Comparison of ENCODE assay signal across 8 mouse cellular contexts in the genomic region with DNA sequence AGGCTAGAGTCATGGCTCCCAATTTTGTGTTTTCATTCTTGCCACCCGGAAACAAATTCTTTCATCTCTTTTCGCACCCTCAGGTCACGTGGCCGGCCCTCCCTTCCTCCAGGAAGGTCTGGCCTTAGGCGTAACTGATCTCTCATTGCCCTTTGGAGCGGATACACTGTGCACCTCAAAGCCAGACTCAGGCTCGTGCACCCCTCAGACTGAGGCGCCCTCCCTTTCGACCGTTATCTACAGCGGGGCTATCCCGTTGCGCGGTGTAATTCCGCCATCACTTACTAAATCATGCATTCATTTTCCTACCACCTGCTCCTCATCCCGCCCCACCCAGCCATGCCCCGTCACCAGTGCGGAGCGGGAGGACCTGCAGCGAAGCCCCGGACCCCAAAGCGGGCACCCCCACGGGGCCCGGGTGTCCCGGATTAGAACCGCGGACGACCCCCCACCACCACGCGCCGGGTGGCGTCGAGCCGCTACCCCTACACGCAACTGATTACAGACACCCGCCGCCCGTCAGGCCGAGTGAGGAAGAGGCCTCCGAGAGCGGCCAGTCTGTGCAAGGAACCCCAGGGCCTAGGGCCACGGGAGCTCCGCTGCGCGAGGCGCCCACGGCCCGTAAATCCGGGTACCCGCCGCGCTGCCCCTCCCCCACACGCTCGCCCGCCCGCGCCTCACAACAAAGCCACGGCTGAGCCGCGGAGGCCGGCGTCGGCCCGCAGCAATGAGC. TPM values are rescaled to one million over a fixed set of nuclear protein-coding genes. Genes with fewer than 3 reads are reported as not detected.
DNase-seq lines count a peak whose midpoint lies in the region; ATAC-seq and TF ChIP-seq lines count a peak whose summit lies in the region.

No protein-coding gene starts in this region.

- peak overlapping the region; percentile 93 for H3K27ac ChIP-seq in embryonic facial prominence, embryonic 13.5 days
- H3K27ac ChIP-seq in heart, embryonic 13.5 days (replicated peaks): peak overlapping the region; percentile 93
- H3K27ac ChIP-seq in kidney, postnatal 0 days: peak overlapping the region; percentile 90
- H3K27ac ChIP-seq in lung, embryonic 15.5 days: peak overlapping the region; percentile 89
- H3K27ac ChIP-seq in neural tube, embryonic 15.5 days (replicated peaks): peak overlapping the region; percentile 92

- under 1% methylated on average over 61 of the region's 64 CpGs for WGBS in embryonic facial prominence, embryonic 13.5 days
- WGBS in heart, embryonic 13.5 days: under 1% methylated on average over 64 of the region's 64 CpGs
- WGBS in kidney, postnatal 0 days: under 1% methylated on average over 63 of the region's 64 CpGs
- WGBS in lung, embryonic 15.5 days: under 1% methylated on average over 64 of the region's 64 CpGs
- WGBS in neural tube, embryonic 15.5 days: under 1% methylated on average over 63 of the region's 64 CpGs

- H3K4me2 ChIP-seq in embryonic facial prominence, embryonic 13.5 days: peak overlapping the region; percentile 83
- H3K4me2 ChIP-seq in heart, embryonic 13.5 days: peak overlapping the region; percentile 90
- peak overlapping the region; percentile 86 for H3K4me2 ChIP-seq in kidney, postnatal 0 days (ENCODE audit: low read length)
- H3K4me2 ChIP-seq in lung, embryonic 15.5 days: peak overlapping the region; percentile 77
- peak overlapping the region; percentile 88 for H3K4me2 ChIP-seq in neural tube, embryonic 15.5 days

- H3K9me3 ChIP-seq in embryonic facial prominence, embryonic 13.5 days: no peaks in the 10 kb centered on the region
- H3K9me3 ChIP-seq in heart, embryonic 13.5 days: no peaks in the 10 kb centered on the region
- H3K9me3 ChIP-seq in kidney, postnatal 0 days (replicated peaks; ENCODE audit: low read length): no peaks in the 10 kb centered on the region
- H3K9me3 ChIP-seq in lung, embryonic 15.5 days: no peaks in the 10 kb centered on the region
- H3K9me3 ChIP-seq in neural tube, embryonic 15.5 days (replicated peaks): no peaks in the 10 kb centered on the region

- peak; percentile 71 for ATAC-seq in embryonic facial prominence, embryonic 13.5 days (ENCODE audit: insufficient number of reproducible peaks, insufficient read depth, low FRiP score, low TSS enrichment, low read depth)
- peak; percentile 68 for ATAC-seq in heart, embryonic 13.5 days (ENCODE audit: extremely low read depth, insufficient number of reproducible peaks, low FRiP score, low TSS enrichment)
- ATAC-seq in kidney, postnatal 0 days (replicated peaks; ENCODE audit: low FRiP score, low read depth): peak; percentile 77
- peak; percentile 70 for ATAC-seq in lung, embryonic 15.5 days (ENCODE audit: borderline replicate concordance, extremely low read depth, low FRiP score, low TSS enrichment)
- peak; percentile 85 for ATAC-seq in neural tube, embryonic 15.5 days (ENCODE audit: low FRiP score)

- no peaks in the 10 kb centered on the region for H3K27me3 ChIP-seq in embryonic facial prominence, embryonic 13.5 days
- H3K27me3 ChIP-seq in heart, embryonic 13.5 days (replicated peaks): no peaks in the 10 kb centered on the region
- no peaks in the 10 kb centered on the region for H3K27me3 ChIP-seq in kidney, postnatal 0 days (ENCODE audit: insufficient read depth, low read length)
- H3K27me3 ChIP-seq in lung, embryonic 15.5 days: no peaks in the 10 kb centered on the region
- H3K27me3 ChIP-seq in neural tube, embryonic 15.5 days (replicated peaks): no peaks in the 10 kb centered on the region

- TF ChIP-seq CTCF in kidney, postnatal 0 days (IDR thresholded peaks at IDR 0.05; ENCODE audit: low read depth): no peak

- peaks cover 11% of the 10 kb centered on the region for H3K36me3 ChIP-seq in embryonic facial prominence, embryonic 13.5 days
- peaks cover 14% of the 10 kb centered on the region for H3K36me3 ChIP-seq in heart, embryonic 13.5 days
- peaks cover 4% of the 10 kb centered on the region; the same call in 1 of the 2 replicates for H3K36me3 ChIP-seq in kidney, postnatal 0 days (ENCODE audit: insufficient read depth, low read length)
- peaks cover 8% of the 10 kb centered on the region for H3K36me3 ChIP-seq in lung, embryonic 15.5 days
- peaks cover 3% of the 10 kb centered on the region; the same call in 1 of the 2 replicates for H3K36me3 ChIP-seq in neural tube, embryonic 15.5 days

- DNase-seq in CD4-positive helper T cell, adult 2 months (ENCODE audit: low read depth, low spot score): peak; percentile 83
- peak; percentile 84 for DNase-seq in ZHBTc4 (ENCODE audit: low read depth, low spot score)
- peak; percentile 71 for DNase-seq in kidney, postnatal 0 days (ENCODE audit: low spot score)
- peak; percentile 72 for DNase-seq in thymus, postnatal 0 days (ENCODE audit: low spot score)

- peaks cover 24% of the 10 kb centered on the region for H3K4me1 ChIP-seq in embryonic facial prominence, embryonic 13.5 days
- H3K4me1 ChIP-seq in heart, embryonic 13.5 days: peaks cover 27% of the 10 kb centered on the region
- peaks cover 7% of the 10 kb centered on the region; the same call in 1 of the 2 replicates for H3K4me1 ChIP-seq in kidney, postnatal 0 days (replicated peaks; ENCODE audit: insufficient read depth, low read length)
- H3K4me1 ChIP-seq in lung, embryonic 15.5 days: peaks cover 27% of the 10 kb centered on the region
- H3K4me1 ChIP-seq in neural tube, embryonic 15.5 days: peaks cover 32% of the 10 kb centered on the region

- H3K4me3 ChIP-seq in embryonic facial prominence, embryonic 13.5 days: peak overlapping the region; percentile 99
- H3K4me3 ChIP-seq in heart, embryonic 13.5 days: peak overlapping the region; percentile 100
- H3K4me3 ChIP-seq in kidney, postnatal 0 days (replicated peaks; ENCODE audit: low read depth, low read length): peak overlapping the region; percentile 96
- H3K4me3 ChIP-seq in lung, embryonic 15.5 days: peak overlapping the region; percentile 78
- H3K4me3 ChIP-seq in neural tube, embryonic 15.5 days (replicated peaks): peak overlapping the region; percentile 100

- peak overlapping the region; percentile 100 for H3K9ac ChIP-seq in embryonic facial prominence, embryonic 13.5 days
- H3K9ac ChIP-seq in heart, embryonic 13.5 days: peak overlapping the region; percentile 99
- H3K9ac ChIP-seq in kidney, postnatal 0 days (ENCODE audit: low read depth, low read length): peak overlapping the region; percentile 97
- peak overlapping the region; percentile 91 for H3K9ac ChIP-seq in lung, embryonic 15.5 days
- peak overlapping the region; percentile 96 for H3K9ac ChIP-seq in neural tube, embryonic 15.5 days (replicated peaks)

RNA-seq across cellular contexts. Expression of a gene that starts 0.5 kb away (rescaled TPM):
- 46.8 and 49.0 TPM in 2 replicates for polyA plus RNA-seq in embryonic facial prominence, embryonic 13.5 days (2015; fragmentation: Nextera tagmentation; extraction: Ambion mirVana)
- 21.5 and 22.0 TPM in 2 replicates for polyA plus RNA-seq in heart, embryonic 13.5 days (2015; fragmentation: Nextera tagmentation; extraction: Ambion mirVana)
- 26.0 and 26.4 TPM in 2 replicates for polyA plus RNA-seq in kidney, postnatal 0 days (2015; fragmentation: Nextera tagmentation; extraction: Ambion mirVana)
- 30.7 and 34.1 TPM in 2 replicates for polyA plus RNA-seq in lung, embryonic 15.5 days (2015; fragmentation: Nextera tagmentation; extraction: Ambion mirVana)
- 27.0 and 27.5 TPM in 2 replicates for polyA plus RNA-seq in neural tube, embryonic 15.5 days (2015; fragmentation: Nextera tagmentation; extraction: Ambion mirVana)
- 33.4 and 41.3 TPM in 2 replicates for polyA plus RNA-seq in thymus, postnatal 0 days (2015; fragmentation: Nextera tagmentation; extraction: Ambion mirVana)

Comparison
In these comparisons a context has a peak if more than half of its experiments do, and no peak if none do; other contexts are left out.
1. Peak in every context shown above with its lines: DNase-seq, ATAC-seq, H3K4me3 ChIP-seq and H3K27ac ChIP-seq.